Mouse (Mus musculus): ENCODE measurements around the gene Hoxb5.

GRCm38 (mm10) chr11:96264390-96265020 lies 38.6 kb upstream of the Hoxb5 start:
- TF ChIP-seq GATA1 (IDR thresholded peaks at IDR 0.05; ENCODE audit: borderline replicate concordance, low read length) (no peak), CTCF (IDR thresholded peaks at IDR 0.05; ENCODE audit: low read depth, low read length) (no peak), TAL1 (conservative IDR thresholded peaks at IDR 0.05; ENCODE audit: low read depth, low read length) (no peak), POLR2AphosphoS5 (IDR thresholded peaks at IDR 0.05; ENCODE audit: insufficient replicate concordance, low read depth, low read length) (no peak), GATA2 (IDR thresholded peaks at IDR 0.05; ENCODE audit: borderline replicate concordance, low read depth, low read length) (no peak)
